Mouse (Mus musculus) lung, adult 2 months (tissue): ENCODE results near the gene Scd2.

ENCODE experiments used
- CTCF ChIP-seq: fragments of 200-500 bp; IDR thresholded peaks from 2 replicates; pipeline ENCODE4 v1.5.1; 2011; ENCODE audit warnings: mild to moderate bottlenecking, low read length, control low read depth; ENCODE audit not compliant: insufficient read depth
- POLR2A ChIP-seq: fragments of 200-500 bp; IDR thresholded peaks from 2 replicates; pipeline ENCODE4 v1.6.1; 2011; ENCODE audit warnings: low read depth, mild to moderate bottlenecking, control low read depth, low read length, borderline replicate concordance; ENCODE audit errors: extremely low read depth

GRCm38 (mm10) chr19:44287415-44288110 is 5.9 kb upstream of the Scd2 start:
- no peak for TF ChIP-seq CTCF
- TF ChIP-seq POLR2A, result no peak
